Mouse (Mus musculus) kidney, adult 8-10 months (tissue): ENCODE measurements around the gene Ikzf1.

Experiments used
- DNase-seq, 2 experiments: peaks; one replicate each; pipeline ENCODE4 v3.0.0; 2022

Gene Ikzf1

GRCm38 (mm10) chr11:11768057-11768456, 83.3 kb downstream of the Ikzf1 start:
- DNase-seq: no peak

DNA sequence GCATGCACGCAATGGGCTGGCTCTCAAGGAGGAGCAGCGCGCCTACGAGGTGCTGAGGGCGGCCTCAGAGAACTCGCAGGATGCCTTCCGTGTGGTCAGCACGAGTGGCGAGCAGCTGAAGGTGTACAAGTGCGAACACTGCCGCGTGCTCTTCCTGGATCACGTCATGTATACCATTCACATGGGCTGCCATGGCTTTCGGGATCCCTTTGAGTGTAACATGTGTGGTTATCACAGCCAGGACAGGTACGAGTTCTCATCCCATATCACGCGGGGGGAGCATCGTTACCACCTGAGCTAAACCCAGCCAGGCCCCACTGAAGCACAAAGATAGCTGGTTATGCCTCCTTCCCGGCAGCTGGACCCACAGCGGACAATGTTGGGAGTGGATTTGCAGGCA, 84.5 kb downstream of the Ikzf1 start:
- DNase-seq: no peak

DNA sequence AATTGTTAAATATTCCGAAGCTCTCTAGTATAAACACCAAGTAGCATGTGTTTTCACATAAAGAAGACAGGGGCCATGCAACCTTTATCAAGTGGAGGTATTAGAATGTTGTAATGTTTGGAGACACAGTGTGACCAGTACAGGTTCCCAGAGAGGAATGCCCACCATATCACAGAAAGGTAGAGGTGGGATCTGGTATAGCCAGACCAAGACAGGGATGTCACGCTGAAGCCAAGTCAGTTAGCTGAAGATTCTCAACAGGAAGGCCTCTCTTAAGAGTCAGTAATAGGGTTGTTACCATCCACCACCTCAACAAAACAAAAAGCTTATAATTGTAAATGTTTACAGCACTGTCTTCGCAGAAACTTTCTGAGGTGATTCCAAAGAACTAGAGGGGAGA, 85.9 kb downstream of the Ikzf1 start:
- no peak for DNase-seq

DNA sequence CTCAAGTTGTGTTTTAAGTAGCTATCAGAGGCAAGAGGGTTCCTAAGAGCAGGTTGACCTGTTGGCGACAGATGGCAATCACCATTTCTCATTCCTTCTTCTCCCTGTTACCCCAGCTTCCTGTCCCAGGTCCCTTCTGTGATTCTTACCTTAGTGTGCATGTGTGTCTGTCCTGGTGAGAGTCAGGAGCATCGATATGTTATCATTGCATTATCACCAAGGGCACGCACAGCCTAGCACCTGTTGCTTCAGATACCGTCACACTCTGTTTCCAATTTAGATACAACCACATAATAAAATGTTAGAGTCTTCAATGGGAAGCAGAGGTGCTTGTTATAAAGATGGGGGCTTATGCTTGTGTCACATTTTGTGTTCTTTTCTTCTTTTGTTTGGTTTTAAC, 87.4 kb downstream of the Ikzf1 start:
- DNase-seq: no peak

DNA sequence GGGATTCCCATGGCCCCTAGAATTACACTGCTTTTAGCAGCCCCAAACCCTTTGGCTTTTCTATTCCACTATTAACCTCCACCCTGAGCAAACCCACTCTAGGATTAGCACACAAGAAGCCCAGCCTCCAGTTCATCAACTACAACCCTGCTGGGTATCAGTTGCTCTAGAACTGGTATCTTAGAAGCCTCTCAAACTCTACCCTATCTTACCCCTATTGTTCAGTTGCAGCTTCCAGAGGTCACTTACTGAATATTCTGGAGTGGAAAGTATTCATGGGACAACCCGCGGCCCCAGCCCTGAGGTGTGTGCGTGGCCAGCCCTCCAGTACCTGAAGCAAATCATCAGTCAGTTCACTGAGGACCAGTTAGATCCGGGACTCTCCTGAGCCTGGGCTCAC, 89.6 kb downstream of the Ikzf1 start:
- no peak for DNase-seq

DNA sequence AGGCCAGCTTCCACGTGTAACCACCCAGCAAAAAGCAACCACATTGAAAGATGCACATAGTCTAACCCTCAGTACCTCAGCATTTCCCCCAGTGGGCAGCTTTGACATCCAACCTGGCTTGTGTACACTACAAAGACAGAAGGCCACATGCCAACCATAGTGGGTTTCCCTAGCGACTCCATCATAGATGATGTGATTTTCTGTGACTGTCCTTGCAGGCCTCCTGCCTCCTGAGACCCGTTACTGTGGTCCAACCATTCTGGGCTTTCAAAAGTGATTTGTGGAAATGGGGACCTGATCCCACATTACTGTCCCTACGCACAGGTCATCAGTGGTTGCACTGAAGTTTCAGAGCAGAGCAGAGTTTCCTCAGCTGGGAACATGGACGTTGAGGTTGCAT, 90.1 kb downstream of the Ikzf1 start:
- no peak for DNase-seq

GRCm38 (mm10) chr11:11776071-11776821, 91.4 kb downstream of the Ikzf1 start:
- no peak for DNase-seq

DNA sequence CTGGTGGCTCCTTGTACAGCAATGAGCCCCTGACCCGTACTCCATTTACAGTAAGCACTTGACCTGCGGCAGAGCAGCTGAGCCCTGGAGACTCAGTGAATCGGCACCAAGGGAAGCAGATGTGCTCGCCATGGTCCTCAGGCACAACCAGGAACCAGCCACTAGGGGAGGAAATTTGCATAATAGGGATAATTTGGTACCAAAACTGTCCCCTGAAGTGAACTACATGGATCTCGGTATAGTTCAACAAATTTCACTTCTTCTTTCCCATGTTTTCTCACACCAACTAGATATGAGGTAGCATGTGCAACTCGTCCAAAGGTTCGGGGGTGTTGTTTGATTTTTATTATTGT, 92.0 kb downstream of the Ikzf1 start:
- DNase-seq: no peak

GRCm38 (mm10) chr11:11777246-11777645, 92.4 kb downstream of the Ikzf1 start:
- no peak for DNase-seq

DNA sequence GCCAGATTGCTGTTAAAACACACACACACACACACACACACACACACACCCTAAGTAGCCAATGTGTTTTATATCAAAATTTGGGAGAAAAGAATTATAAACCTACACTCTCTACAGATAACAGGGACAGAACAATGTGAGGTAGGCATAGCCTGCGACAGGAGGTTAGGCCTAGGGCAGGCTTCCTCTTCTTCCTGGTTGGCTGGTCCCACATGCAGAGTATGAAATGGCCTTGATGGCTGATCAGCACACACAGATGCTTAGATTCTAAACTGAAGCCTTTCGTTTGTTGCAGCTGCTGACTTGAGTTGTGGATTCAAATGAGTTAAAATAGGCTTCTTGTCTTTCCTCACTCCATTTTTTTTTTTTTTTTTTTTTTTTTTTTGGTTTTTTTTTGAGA, 93.0 kb downstream of the Ikzf1 start:
- DNase-seq: no peak

DNA sequence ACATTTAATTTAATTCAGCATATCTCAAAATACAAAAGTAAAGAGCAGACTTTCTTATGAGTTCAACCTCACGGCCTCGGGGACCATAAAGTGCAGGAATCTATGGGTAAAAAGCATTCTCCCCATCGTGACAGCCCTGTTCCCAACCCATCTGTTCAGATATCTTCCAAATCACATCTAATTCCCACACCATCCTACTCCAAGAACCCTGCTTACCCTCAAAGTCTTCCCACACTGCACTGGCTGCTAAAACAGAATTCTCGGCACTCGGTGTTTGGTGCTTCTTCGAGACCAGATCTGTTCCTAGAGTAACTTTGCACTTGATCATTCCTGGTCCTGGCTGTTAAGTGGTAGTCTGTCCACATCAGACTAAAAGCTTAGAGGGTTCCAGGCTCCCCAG, 93.5 kb downstream of the Ikzf1 start:
- no peak for DNase-seq

DNA sequence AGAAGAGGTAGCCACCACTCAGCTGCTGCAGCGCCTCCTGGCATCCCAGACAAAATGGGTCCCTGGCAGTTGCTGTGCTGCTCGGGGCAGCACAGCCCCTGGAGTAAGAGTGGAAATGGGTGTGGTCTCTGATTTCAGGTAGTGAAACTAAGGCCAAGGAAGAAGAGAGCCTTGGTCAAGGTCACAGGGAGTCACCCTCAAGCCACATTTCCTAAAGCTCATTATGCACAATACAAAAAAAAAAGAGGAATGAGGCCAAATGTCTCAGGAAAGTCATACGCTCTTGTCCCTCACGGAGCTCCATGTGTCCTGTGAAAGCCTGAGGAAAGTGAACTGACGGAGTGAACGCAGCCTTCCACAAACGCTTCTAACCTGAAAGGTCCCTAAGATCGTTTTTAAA, 96.9 kb downstream of the Ikzf1 start:
- no peak for DNase-seq

DNA sequence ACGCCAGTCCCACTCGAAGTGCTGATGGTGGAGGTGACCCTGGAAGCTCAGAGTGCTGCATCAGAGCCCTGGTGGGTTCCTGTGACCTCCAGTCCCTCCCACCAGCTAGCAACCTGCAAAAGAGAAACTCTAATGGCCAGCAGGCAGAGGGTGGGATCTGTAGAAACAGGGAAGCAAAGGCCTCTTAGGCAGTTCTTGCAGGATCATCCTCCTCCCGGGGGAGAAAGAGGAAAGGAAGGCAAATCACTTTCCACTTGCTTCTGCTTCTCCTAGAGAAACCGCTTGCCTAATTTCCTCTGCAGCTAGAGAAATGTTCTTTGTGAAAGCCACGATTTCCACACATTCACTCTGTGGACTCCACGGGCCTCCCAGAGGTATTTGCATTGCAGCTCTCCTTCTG, 100.7 kb downstream of the Ikzf1 start:
- DNase-seq: no peak

DNA sequence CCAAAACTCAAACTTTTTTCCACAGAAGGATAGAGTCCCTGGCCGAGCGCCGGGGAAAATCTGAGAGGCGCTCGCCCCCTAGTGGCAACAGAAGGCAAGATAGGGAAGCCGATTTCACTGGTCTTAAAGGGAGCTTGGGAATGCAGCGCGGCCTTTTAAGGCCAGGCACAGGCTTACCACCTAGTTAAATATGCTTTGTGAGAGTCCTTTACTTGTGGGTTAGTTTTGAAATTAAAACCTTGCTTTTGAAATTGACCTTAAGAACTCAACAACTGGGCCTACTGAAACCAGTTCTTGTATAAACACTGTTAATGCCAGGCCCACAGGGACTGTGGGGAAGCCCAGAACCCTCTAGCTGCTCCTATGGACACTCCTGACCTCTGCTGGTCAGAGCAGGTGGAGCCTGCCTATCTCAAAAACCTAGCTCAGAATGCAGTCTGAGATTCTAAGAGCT, 103.7 kb downstream of the Ikzf1 start:
- peak; percentile 77 to 82 for DNase-seq

DNA sequence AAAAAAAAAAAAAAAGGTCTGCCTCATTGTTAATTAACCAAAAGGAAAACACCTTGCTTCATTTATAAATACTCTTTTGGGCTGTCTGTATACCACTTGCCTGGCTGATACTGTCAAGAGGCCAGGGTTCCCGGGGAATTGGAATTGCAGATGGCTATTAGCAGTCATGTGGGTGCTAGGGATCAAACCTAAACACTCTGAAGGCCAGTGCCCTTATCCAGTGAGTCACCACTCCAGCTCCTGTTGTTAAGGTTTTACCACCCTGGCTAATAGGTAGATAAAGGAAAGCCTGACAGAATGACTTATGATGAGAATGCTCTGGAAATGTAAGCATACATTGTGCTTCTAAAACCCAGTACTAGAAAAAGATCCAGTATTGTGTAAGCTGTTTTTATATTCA, 109.8 kb downstream of the Ikzf1 start:
- no peak for DNase-seq

DNA sequence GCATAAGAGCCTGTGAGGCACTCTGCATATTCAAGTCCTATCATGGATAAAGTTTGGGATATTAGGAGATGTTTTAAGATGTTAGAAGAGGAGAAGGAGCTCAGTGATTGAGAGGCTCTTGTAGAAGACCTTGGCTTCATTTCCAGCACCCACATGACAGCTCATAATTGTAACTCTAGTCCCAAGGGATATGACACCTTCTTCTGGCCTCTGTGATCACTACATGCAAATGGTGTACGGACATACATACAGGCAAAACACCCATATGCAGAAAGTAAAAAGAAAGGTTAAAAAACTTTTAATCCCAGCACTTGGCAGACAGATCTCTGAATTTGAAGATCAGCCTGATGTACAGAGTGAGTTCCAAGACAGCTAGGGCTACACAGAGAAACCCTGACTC, 113.9 kb downstream of the Ikzf1 start:
- no peak for DNase-seq

GRCm38 (mm10) chr11:11800304-11800703, 115.5 kb downstream of the Ikzf1 start:
- no peak for DNase-seq

- DNase-seq: no peak
These were observed 116.3 kb downstream of the Ikzf1 start for GRCm38 (mm10) chr11:11801067-11801466.

GRCm38 (mm10) chr11:11804421-11804820, 119.6 kb downstream of the Ikzf1 start:
- no peak for DNase-seq

DNA sequence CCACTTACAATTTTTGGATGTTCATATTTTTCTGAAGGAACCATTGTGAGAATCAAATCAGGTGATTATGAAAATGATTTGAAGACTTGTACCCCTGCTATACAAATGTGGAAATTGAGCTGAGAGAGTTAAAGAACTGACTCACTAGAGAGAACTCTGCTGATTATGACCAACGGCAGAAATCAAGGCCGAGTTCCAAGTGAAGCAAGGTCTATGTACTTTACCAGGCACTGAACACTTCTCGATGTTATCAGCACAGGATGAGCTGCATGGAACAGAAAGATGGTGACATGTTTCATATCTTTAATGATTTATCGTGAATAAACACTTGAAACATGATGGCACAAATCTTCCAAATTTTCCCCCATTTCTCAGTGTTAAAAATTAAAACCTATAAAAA, 121.1 kb downstream of the Ikzf1 start:
- no peak for DNase-seq

- DNase-seq: no peak
These were observed 123.4 kb downstream of the Ikzf1 start for GRCm38 (mm10) chr11:11808035-11808819.

GRCm38 (mm10) chr11:11808820-11809403, 124.1 kb downstream of the Ikzf1 start, which contains the start of gene Fignl1:
Fignl1 (minus strand) TSS chr11:11808962.
- peak; percentile 93 to 96 for DNase-seq

DNA sequence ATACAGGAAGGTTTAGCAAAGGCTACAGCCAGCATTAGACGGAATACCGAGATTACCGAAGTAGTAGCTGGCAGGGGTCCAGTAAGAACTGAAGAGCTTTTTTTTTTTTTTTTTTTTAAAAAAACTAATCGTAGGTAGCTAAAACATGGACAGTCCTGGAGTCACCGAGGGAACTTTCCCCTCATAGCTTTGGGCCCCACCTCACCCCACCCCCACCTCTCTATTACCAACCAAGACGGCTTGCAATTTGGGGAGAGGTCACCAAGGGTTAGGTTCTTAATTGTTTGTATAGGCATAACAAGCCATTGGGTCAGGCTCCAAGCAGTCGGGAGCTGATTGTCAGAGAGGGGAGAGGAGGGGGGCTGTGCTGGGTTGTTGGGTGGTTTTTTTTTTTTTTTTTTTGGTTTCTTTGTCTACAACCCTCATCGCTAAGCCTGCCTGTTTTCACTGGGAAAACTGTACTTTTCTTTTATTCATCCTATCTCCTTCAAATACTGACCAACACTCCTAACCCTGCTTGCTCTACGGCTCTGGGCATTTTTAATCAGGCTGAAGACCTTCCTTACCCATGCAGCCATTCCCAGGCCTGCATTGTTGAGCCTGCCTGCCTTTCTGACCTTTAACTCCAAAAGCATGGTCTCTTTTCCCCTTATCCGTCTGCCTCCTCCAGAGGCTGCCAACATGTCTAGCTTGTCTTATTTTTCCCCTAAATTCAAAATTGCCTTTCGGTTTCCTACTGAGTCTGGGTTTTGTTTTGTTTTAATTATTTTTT, 124.8 kb downstream of the Ikzf1 start:
- no peak for DNase-seq
